Mouse (Mus musculus) cerebellum, adult 2 months (tissue): ENCODE results near the gene Grid1.

Experiments used
- CTCF ChIP-seq: fragments of 200-500 bp; IDR thresholded peaks from 2 replicates; pipeline ENCODE4 v1.5.1; 2011; ENCODE audit warnings: low read depth, mild to moderate bottlenecking, control low read depth, low read length, moderate library complexity, borderline replicate concordance; ENCODE audit not compliant: insufficient read depth
- POLR2A ChIP-seq: fragments of 200-500 bp; IDR thresholded peaks from 2 replicates; pipeline ENCODE4 v1.6.1; 2011; ENCODE audit warnings: low read length, control low read depth, borderline replicate concordance; ENCODE audit not compliant: insufficient read depth

- TF ChIP-seq POLR2A (no peak), CTCF (no peak)
Observed at GRCm38 (mm10) chr14:34880431-34881421, 60.8 kb downstream of the Grid1 start.
